Mouse (Mus musculus) yolk sac, embryonic 10.5 days (tissue): ENCODE data around the gene Trip6.

Source experiments
- DNase-seq: peaks from one replicate; pipeline ENCODE4 v3.0.0-alpha.2; 2017; ENCODE audit warnings: low spot score

The Trip6 gene

DNA sequence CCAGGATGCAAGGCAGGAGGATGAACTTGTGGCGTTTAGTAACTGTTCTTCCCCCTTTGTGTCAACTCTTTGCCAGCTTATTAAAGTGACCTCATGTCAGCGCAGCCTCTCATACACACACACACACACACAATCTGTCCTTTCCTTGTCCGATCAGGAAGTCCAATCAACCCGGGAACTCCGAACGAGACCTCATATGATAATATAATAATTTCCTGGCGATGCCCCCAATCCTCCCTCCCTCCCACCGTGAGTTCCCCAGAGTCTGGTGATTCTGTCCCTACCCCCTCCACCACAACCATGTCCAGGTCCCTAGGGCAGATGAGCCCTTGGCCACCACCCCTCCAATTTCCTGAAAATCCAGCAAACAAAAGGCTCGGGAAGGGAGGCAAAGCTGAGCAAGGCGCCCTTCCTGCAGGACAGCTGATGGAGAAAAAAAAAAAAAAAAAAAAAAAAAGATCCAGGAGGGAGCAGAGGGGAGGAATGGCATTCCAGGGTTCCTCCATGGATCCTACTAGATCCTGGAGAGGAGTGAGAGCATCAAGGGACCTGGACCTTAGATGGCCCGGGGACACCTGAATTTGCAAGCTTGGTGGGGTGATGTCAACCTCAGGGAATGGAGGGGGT lies 24.6 kb upstream of the Trip6 start:
- peak; percentile 39 for DNase-seq

- peak; percentile 89 for DNase-seq
These were observed 24.1 kb upstream of the Trip6 start for GRCm38 (mm10) chr5:137338256-137338655.

DNA sequence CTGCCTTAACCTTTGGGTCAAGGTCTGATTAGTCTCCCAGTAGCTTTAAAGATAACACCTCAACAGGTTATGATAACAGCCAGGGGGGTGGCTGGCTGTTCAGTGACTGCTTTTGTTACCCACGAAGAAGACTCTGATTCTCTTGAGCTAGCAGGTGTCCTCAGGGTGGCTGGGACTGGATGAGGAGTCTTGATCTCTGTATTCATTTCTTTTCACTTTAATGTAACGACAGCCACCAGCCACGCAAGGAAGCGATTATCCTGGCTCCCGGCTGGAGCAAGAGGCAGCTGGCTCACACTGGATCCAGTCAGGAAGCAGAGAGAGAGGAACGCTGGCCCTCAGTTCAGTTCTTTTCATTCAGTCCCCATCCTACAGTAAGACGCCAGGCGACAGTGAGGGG lies 23.0 kb upstream of the Trip6 start:
- DNase-seq: peak; percentile 65

DNA sequence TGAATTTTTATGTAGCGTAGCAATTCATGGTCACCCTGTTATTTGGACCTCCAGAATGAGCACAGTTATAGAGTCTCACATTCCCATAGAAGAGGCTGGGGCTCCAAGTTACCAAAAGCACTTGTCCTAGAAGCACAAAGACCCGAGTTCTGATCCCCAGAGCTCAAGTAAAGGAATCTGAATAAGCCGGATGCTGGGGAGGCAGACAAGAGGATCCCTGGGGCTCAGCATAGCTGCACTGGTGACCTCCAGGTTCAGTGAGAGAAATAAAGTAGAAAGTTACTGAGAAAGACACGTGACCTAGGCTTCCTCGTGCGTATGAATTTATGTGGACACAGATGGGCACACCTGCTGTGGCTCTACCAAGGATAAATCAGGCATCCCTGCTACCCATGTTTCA lies 20.9 kb upstream of the Trip6 start:
- DNase-seq: no peak

DNA sequence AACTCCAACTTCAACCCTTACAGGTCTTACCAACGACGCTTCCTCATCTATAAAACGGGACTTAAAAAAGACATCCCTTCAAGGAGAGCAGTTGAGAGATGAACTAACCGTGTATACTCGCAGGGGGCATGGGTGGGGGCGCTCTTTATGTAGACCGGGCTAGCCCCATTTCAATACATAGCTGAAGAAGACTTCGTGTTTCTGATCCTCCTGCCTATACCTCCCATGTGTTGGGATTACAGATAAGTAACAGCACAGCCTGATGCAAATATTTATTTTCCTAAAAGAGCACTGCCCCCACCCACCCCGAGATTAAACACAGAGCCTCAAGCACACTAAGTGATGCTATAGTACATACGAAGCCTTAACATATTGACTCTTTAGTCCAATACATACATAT lies 20.1 kb upstream of the Trip6 start:
- DNase-seq: no peak

GRCm38 (mm10) chr5:137333512-137334174 lies 19.4 kb upstream of the Trip6 start, which contains the start of gene Slc12a9:
Gene Slc12a9, minus strand, starts transcription at chr5:137333597.
- peak; percentile 93 for DNase-seq

DNA sequence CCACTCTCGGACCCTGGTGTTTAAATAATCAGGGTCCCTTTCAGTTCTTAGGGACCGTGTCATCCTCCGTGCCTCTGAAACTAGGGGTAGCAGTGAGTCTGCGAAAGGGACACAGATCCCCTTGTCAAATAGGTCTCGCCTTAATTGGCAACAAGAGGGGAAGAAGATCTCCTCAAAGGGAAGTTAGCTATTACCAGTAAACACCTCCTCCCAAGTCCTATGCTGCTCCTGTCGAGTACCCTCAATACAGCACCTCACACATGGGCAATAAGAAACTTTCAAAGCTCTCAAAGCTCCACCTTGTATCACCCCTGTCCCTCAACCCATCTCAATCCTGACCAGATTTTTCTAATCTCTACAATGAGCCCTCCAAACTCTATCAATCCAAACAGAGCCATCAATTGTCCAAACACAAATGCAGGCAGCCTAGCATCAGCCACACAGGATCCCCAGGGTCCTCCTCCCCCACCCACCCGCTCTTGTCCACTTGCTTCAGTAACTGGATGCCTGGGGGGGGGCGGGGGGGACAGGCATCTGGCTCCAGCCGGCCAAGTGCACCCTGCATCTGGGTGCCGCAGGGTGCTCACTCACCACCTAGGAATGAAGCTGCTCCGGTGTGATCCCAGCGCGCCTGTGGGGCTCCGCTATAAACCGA lies 18.8 kb upstream of the Trip6 start:
- DNase-seq: no peak

- DNase-seq: no peak
These were observed 16.7 kb upstream of the Trip6 start for GRCm38 (mm10) chr5:137330910-137331309.

GRCm38 (mm10) chr5:137320996-137321395 lies 6.8 kb upstream of the Trip6 start:
- no peak for DNase-seq

GRCm38 (mm10) chr5:137318570-137318969 lies 4.4 kb upstream of the Trip6 start:
- peak; percentile 85 for DNase-seq

- no peak for DNase-seq
These were observed 3.2 kb upstream of the Trip6 start for GRCm38 (mm10) chr5:137317361-137317760.

DNA sequence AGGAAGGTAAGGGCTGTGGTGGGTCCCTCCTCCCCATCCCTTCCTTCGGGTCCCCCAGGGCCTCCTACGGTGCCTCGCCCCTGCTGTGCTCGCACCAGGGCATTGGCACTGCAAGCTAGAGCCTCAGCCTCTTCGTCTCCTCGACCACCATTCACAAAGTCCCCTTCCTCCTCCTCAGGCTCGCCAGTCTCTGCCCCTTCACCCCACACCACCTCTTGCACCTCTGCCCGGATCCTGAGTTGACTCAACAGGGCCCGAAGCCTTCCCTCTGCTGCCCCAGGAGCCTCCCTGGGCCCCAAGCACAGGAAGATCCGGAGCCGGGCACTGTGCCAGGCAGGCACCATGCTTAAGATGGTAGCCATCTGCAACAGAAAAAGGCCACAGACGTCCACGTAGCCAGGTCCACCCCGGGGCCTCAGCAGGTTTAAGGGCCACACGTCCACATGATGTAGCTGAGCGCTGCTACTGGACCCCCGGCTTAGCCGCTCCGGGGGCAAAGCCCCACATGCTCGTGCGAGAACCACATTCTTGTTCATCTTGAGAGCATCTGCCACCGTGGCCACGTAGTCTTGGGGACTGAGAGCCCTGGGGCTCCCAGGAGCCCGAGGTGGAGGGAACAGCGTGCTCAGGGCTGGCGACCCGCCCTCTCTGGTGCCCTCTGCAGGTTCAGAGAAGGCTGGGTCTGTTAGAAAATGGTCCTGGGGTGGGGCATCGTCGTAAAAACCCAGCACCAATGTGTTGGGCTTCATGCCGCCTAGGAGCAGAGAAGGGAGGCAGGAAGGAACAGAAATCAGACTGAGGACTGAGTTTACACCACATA lies 1.1 kb upstream of the Trip6 start:
- DNase-seq: no peak

DNA sequence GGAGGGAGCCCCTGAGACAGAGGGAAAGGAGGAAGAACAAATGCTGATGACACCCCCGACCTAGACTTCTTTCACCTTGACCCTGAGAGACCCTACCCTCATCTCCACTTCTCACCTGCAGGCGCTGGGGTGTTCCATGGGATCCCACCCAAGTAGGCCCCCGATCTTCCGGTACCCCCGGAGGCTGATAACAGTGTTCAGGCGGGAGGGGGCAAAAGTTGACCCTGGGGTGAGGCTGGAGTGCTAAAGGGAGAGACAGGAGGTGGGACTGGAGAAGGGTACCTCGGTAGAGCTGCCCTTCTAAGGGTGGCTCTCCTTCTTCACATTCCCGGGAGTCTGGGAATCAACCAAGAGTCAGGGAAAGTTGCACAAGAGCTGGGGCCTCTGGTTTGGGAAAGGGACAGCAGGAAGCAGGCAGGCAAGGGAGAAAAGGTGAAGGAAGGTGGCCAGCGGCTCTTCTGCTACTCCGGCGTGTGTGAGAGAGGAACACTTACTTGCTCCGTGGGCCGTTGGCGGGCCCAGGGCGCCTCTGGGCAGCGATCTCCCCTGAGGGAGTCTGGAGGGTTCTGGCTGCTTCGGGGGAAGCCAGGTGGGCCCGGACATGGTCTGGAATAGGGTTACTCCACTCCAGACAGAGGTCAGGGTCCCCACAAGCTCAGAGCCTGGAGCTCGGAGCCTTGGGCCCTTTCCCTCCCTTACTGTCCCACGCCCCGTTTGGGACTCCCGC lies 575 bp downstream of the Trip6 start:
- DNase-seq: peak; percentile 20

DNA sequence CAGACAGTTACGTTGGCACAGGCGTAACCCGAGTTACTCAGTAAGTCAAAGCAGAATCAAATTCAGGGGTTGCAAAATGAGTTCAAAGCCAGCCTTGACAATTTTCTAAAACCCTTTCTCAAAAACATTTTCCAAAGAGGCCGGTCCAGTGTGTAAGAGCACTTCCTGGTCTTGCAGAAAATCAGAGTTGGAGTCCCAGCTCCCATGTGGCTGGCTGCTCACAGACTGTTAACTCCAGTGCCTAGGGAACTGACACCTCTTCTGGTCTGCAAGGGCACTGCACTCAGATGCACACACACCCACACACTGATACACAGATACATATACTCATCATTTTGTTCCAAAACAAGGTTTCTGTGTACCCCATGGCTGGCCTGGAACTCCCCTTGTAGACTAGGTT lies 5.8 kb downstream of the Trip6 start:
- no peak for DNase-seq

- DNase-seq: peak; percentile 96
These were observed 6.9 kb downstream of the Trip6 start, which contains the start of gene Srrt for GRCm38 (mm10) chr5:137307071-137307912. Gene Srrt, minus strand, starts transcription at chr5:137307674.

DNA sequence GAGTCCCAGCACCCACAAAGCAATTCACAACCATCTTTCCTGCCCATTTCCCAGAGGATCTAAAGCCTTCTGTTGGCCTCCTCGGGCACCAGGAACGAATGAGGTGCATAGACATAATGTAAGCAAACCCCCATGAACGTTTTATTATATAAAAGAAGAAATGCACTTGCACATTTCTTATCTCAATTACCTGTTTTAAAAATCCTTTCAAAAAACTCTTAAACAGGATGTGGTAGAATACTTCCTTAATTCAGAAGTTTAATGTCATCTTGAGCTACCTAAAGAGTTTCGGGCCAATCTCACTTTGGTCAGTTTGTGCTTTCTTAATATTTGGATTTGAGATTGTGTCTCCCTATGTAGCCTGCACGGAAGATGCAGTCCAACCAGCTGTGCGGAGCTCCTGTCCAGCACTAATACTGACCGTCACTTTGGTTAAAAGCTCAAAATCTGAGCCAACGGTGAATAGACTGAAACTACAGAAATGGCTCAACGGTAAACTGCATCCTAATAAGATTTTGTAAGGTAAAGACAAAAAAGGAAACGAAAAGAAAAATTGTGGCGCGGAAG lies 7.7 kb downstream of the Trip6 start:
- DNase-seq: no peak

- DNase-seq: no peak
These were observed 8.4 kb downstream of the Trip6 start for GRCm38 (mm10) chr5:137305822-137306221.

- no peak for DNase-seq
These were observed 9.4 kb downstream of the Trip6 start for GRCm38 (mm10) chr5:137304816-137305215.

DNA sequence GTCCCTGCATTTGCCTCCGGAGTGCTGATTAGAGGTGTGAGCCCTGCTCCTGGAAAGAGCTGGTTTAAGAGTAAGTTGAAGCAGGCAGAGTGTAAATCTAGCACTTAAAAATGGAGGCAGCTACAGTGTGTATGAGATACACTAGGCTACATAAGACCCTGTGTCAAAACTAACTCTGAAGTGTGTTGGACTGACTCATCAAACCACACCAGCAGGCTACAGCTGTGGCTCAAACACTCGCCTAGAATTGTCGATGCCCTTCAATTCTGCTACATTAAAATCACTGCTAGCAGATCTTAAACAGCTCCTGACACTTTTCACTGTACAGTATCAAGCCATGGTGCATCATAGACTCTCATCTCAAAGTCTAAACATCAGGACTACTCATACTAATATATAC lies 10.0 kb downstream of the Trip6 start:
- DNase-seq: no peak

DNA sequence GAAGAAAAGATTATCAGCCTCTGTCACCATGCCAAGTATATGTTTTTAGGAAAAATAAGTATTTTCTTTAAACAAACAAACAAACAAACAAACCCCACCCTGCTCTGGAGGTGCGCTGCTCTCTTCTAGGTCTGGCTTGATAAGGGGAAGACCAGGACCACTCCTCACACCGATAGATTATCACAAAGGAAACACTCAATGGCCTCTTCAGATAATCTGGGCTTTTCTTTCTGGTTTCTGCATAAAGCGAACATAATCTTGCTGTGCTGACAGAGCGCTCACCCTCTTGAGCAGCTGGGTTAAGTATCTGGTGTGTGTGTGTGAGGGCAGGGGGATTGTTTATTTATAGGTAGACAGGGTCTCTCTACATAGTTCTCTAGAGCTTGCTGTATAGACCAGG lies 10.6 kb downstream of the Trip6 start:
- no peak for DNase-seq
